In genomic region chr10:77976458-77977150, GRCm38 (mm10) we compare ENCODE assay signal across 13 mouse cellular contexts. TPM values are rescaled to one million over a fixed set of nuclear protein-coding genes. Genes with fewer than 3 reads are reported as not detected.
A peak's percentile ranks its signal among the peaks of the same experiment; 100 is the strongest.
DNase-seq lines count a peak whose midpoint lies in the region; ATAC-seq and TF ChIP-seq lines count a peak whose summit lies in the region.
"Had no signal": no experiment of that assay in that cellular context is flagged by ENCODE, and none has a peak within 500 bp of the region (broad histone marks: within the 10 kb centered on the region; RNA-seq: fewer than 3 reads in every experiment).

No protein-coding gene starts in this region.

- no peaks in the 10 kb centered on the region for H3K36me3 ChIP-seq in stomach, postnatal 0 days (ENCODE audit: control insufficient read depth, insufficient read depth, low read length)
- H3K36me3 ChIP-seq in hindbrain, embryonic 14.5 days (replicated peaks; ENCODE audit: control insufficient read depth, insufficient read depth) = peaks cover 2% of the 10 kb centered on the region; the same call in 1 of the 2 replicates
- H3K36me3 ChIP-seq: liver, embryonic 15.5 days had no signal

- DNase-seq in heart, adult 11 months = peak; percentile 92
- no peak for DNase-seq in heart, adult 18-20 months
- DNase-seq in spleen, postnatal 36 days (ENCODE audit: low spot score in 2 of 2) = peak; percentile 25 to 32
- DNase-seq in spleen, postnatal 10 days (ENCODE audit: low spot score in 2 of 2) = no peak
- DNase-seq in Patski (ENCODE audit: low read depth, low spot score) = peak; percentile 42
- peak; percentile 60 for DNase-seq in stomach, postnatal 0 days (ENCODE audit: low spot score)
- no peak for DNase-seq in hindbrain, embryonic 14.5 days (ENCODE audit: low spot score)
- DNase-seq: cerebellum, adult 8-10 months; heart, postnatal 10 days; kidney, adult 11 months; right cerebral cortex, postnatal 4 days had no signal

- TF ChIP-seq CTCF in Patski (IDR thresholded peaks at IDR 0.05) = no peak
- no peak for TF ChIP-seq CTCF in stomach, postnatal 0 days (IDR thresholded peaks at IDR 0.05; ENCODE audit: low read depth)

- ATAC-seq in Patski = no peak
- peak; percentile 33; the same call in 1 of the 2 replicates for ATAC-seq in stomach, postnatal 0 days (ENCODE audit: low FRiP score, low TSS enrichment)
- ATAC-seq in hindbrain, embryonic 14.5 days (ENCODE audit: low FRiP score) = no peak

- no peaks in the 10 kb centered on the region for H3K27me3 ChIP-seq in Patski
- H3K27me3 ChIP-seq in stomach, postnatal 0 days (ENCODE audit: control insufficient read depth, insufficient read depth, low read length) = no peaks in the 10 kb centered on the region
- H3K27me3 ChIP-seq in hindbrain, embryonic 14.5 days (ENCODE audit: control insufficient read depth, insufficient read depth, low read length) = no peaks in the 10 kb centered on the region
- H3K27me3 ChIP-seq: liver, embryonic 15.5 days had no signal

- peak overlapping the region; percentile 20; the same call in 1 of the 2 replicates for H3K27ac ChIP-seq in stomach, postnatal 0 days (replicated peaks)
- no peak overlapping the region for H3K27ac ChIP-seq in hindbrain, embryonic 14.5 days
- H3K27ac ChIP-seq: liver, embryonic 15.5 days had no signal

- CTCF ChIA-PET in Patski (lab: Charles Lee) = no interaction called here

- WGBS in stomach, postnatal 0 days = 48% methylated on average over 8 of the region's 8 CpGs
- 79% methylated on average over 8 of the region's 8 CpGs for WGBS in hindbrain, embryonic 14.5 days

- no peak overlapping the region for H3K4me2 ChIP-seq in stomach, postnatal 0 days (replicated peaks; ENCODE audit: low read depth)
- no peak overlapping the region for H3K4me2 ChIP-seq in hindbrain, embryonic 14.5 days (replicated peaks)
- H3K4me2 ChIP-seq: liver, embryonic 15.5 days had no signal

- no peaks in the 10 kb centered on the region for H3K9me3 ChIP-seq in stomach, postnatal 0 days (ENCODE audit: control insufficient read depth, low read length)
- H3K9me3 ChIP-seq in hindbrain, embryonic 14.5 days (ENCODE audit: control insufficient read depth, low read length) = no peaks in the 10 kb centered on the region
- H3K9me3 ChIP-seq: liver, embryonic 15.5 days had no signal

- in situ Hi-C loops in Patski (cut with MboI; ENCODE audit: low pct_unique_long_range_greater_than_20kb) = loop anchor here (10.0 kb wide), 1 partner anchor 342 kb away; no protein-coding TSS in a partner anchor

- H3K9ac ChIP-seq in stomach, postnatal 0 days (ENCODE audit: low read length) = no peak overlapping the region
- H3K9ac ChIP-seq in hindbrain, embryonic 14.5 days = no peak overlapping the region
- H3K9ac ChIP-seq: liver, embryonic 15.5 days had no signal

- POLR2A ChIA-PET in Patski (lab: Charles Lee) = no interaction called here

- H3K4me3 ChIP-seq in stomach, postnatal 0 days (ENCODE audit: low read depth, low read length) = no peak overlapping the region
- H3K4me3 ChIP-seq in hindbrain, embryonic 14.5 days (replicated peaks; ENCODE audit: low read length) = no peak overlapping the region
- H3K4me3 ChIP-seq: liver, embryonic 15.5 days; megakaryocyte, embryonic 14.5 days had no signal

- TF ChIP-seq EP300 in stomach, postnatal 0 days (optimal IDR thresholded peaks at IDR 0.05) = no peak

- H3K4me1 ChIP-seq in stomach, postnatal 0 days (replicated peaks; ENCODE audit: control insufficient read depth, insufficient read depth) = peaks cover 3% of the 10 kb centered on the region
- peaks cover 7% of the 10 kb centered on the region for H3K4me1 ChIP-seq in hindbrain, embryonic 14.5 days (replicated peaks; ENCODE audit: control insufficient read depth, insufficient read depth, low read length)

RNA-seq across cellular contexts. Expression of gene 1810043G02Rik, which starts 1.7 kb away (rescaled TPM):
- 1 to 10 TPM; 8.8 to 9.8 TPM for total RNA-seq in heart, adult 18-20 months (2021)
- polyA plus RNA-seq in Patski (2021) = 38.5 TPM
- 16.1 and 18.8 TPM in 2 replicates for polyA plus RNA-seq in stomach, postnatal 0 days (2015; fragmentation: Nextera tagmentation; extraction: Ambion mirVana)
- 46.9 and 48.1 TPM in 2 replicates for polyA plus RNA-seq in hindbrain, embryonic 14.5 days (2014; fragmentation: Nextera tagmentation; extraction: Ambion mirVana)

RNA-seq across cellular contexts. Expression of gene Trpm2, which starts 6.2 kb away (rescaled TPM):
- 1 to 10 TPM in 1 of 2 experiments, under 1 TPM in 1; 0.99 to 1.5 TPM for total RNA-seq in heart, adult 18-20 months (2021)
- 0.21 TPM for polyA plus RNA-seq in Patski (2021)
- 0.61 and 0.85 TPM in 2 replicates for polyA plus RNA-seq in stomach, postnatal 0 days (2015; fragmentation: Nextera tagmentation; extraction: Ambion mirVana)
- polyA plus RNA-seq in hindbrain, embryonic 14.5 days (2014; fragmentation: Nextera tagmentation; extraction: Ambion mirVana) = 6.3 and 6.4 TPM in 2 replicates

RNA-seq across cellular contexts. Expression of gene Pfkl, which starts 33.3 kb away (rescaled TPM):
- 100 to 1,000 TPM; 114 to 120 TPM for total RNA-seq in heart, adult 18-20 months (2021)
- polyA plus RNA-seq in Patski (2021) = 131 TPM
- 82.4 and 86.1 TPM in 2 replicates for polyA plus RNA-seq in stomach, postnatal 0 days (2015; fragmentation: Nextera tagmentation; extraction: Ambion mirVana)
- 93.5 and 98.2 TPM in 2 replicates for polyA plus RNA-seq in hindbrain, embryonic 14.5 days (2014; fragmentation: Nextera tagmentation; extraction: Ambion mirVana)

Comparison
In these comparisons a context has a peak if more than half of its experiments do, and no peak if none do; other contexts are left out.
1. DNase-seq: peak in heart, adult 11 months (single experiment), spleen, postnatal 36 days (2 of 2), Patski (single experiment) and stomach, postnatal 0 days (single experiment); none in heart, adult 18-20 months (0 of 2), spleen, postnatal 10 days (0 of 2) and hindbrain, embryonic 14.5 days (single experiment).